Mouse (Mus musculus) forebrain, embryonic 10.5 days (tissue): Measurements from ENCODE around the gene Tmem115. TPM values are rescaled to one million over a fixed set of nuclear protein-coding genes. Genes with fewer than 3 reads are reported as not detected.

ENCODE experiments used
- DNase-seq: peaks from one replicate; pipeline ENCODE4 v3.0.0-alpha.2; 2017; ENCODE audit warnings: low spot score; ENCODE audit errors: extremely low spot score
- H3K27ac ChIP-seq: fragments of 300-500 bp; sonication (generic); 2 replicates; pipeline ENCODE4 v1.5.1; 2016; ENCODE audit warnings: mild to moderate bottlenecking
- H3K27me3 ChIP-seq: fragments of 300-500 bp; sonication (generic); 2 replicates; pipeline ENCODE4 v1.6.1; 2016; ENCODE audit warnings: mild to moderate bottlenecking; ENCODE audit not compliant: poor library complexity, severe bottlenecking
- H3K36me3 ChIP-seq: fragments of 300-500 bp; sonication (generic); replicated peaks from 2 replicates; pipeline ENCODE4 v1.6.1; 2016; ENCODE audit warnings: mild to moderate bottlenecking, moderate library complexity
- H3K4me1 ChIP-seq: fragments of 300-500 bp; sonication (generic); 2 replicates; pipeline ENCODE4 v1.6.1; 2016
- H3K4me3 ChIP-seq: fragments of 300-500 bp; sonication (generic); 2 replicates; pipeline ENCODE4 v1.5.1; 2016; ENCODE audit warnings: mild to moderate bottlenecking, moderate library complexity
- H3K9me3 ChIP-seq: fragments of 300-500 bp; sonication (generic); 2 replicates; pipeline ENCODE4 v1.6.1; 2016; ENCODE audit warnings: mild to moderate bottlenecking, moderate library complexity
- WGBS: fragments of 180-500 bp; shearing (Covaris S2); methylation state at CpG from one replicate; pipeline ENCODE4 v1.1.7; 2016; 5-methylcytosine and 5-hydroxymethylcytosine counted together
- polyA plus RNA-seq: library from polyadenylated mRNA; unstranded; fragments of >200 nt; fragmentation: Nextera tagmentation; extraction: Ambion mirVana; gene quantifications from 2 replicates; pipeline ENCODE4 v1.2.1, GENCODE M21; 2016

Tmem115 gene
- polyA plus RNA-seq, 1 experiment from 2014 or later: 33.0 TPM

DNA sequence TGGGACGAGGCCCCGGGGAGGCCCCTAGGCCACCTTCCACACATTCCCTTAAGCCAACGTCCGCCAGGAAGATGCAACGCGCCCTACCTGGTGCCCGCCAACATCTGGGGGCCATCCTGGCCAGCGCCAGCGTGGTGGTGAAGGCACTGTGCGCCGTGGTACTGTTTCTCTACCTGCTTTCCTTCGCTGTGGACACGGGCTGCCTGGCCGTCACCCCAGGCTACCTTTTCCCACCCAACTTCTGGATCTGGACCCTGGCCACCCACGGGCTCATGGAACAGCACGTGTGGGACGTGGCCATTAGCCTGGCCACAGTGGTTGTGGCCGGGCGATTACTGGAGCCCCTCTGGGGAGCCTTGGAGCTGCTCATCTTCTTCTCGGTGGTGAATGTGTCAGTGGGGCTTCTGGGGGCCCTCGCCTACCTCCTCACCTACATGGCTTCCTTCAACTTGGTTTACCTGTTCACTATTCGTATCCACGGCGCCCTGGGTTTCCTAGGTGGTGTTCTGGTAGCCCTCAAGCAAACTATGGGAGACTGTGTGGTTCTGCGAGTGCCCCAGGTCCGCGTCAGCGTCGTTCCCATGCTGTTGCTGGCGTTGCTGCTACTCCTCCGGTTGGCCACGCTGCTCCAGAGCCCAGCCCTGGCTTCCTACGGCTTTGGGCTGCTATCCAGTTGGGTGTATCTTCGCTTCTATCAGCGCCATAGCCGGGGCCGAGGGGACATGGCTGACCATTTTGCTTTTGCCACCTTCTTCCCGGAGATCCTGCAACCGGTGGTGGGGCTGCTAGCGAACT lies 860 bp downstream of the Tmem115 start:
- Histone ChIP-seq H3K4me3 (peak overlapping the region; percentile 72), H3K4me1 (peaks cover 43% of the 10 kb centered on the region), H3K36me3 (peaks cover 32% of the 10 kb centered on the region), H3K9me3 (no peaks in the 10 kb centered on the region), H3K27me3 (peaks cover 1% of the 10 kb centered on the region; the same call in 1 of the 2 replicates), H3K27ac (peak overlapping the region; percentile 88)
- no peak for DNase-seq
- WGBS: under 1% methylated on average over 40 of the region's 40 CpGs

DNA sequence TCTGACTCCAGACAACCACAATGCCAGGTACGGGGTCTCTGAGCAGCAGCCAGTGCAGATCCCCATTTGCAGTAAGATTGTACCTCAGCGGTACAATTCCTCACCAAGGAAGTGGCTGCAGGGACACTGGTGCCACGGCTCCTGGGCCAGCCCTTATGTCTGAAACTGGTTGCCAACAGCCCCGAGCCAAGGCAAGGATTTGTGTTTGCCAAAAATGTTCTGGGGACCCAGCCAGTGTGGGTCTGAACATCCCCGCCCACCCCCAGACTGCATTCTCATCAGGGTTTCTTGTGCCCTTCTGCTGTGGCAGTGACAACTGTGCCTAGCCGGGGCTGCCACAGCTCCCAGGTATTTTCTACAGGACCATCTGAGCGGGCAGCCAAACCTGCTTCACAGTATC lies 4.5 kb downstream of the Tmem115 start:
- no peaks in the 10 kb centered on the region for H3K27me3 ChIP-seq
- no peak overlapping the region for H3K27ac ChIP-seq
- peaks cover 41% of the 10 kb centered on the region for H3K36me3 ChIP-seq
- no peaks in the 10 kb centered on the region for H3K9me3 ChIP-seq
- 92% methylated on average over 7 of the region's 7 CpGs for WGBS
- no peak for DNase-seq
- H3K4me1 ChIP-seq: peaks cover 70% of the 10 kb centered on the region
- H3K4me3 ChIP-seq: 0 out of 2 replicates have a peak overlapping the region, but pooled peaks have one; percentile 72

DNA sequence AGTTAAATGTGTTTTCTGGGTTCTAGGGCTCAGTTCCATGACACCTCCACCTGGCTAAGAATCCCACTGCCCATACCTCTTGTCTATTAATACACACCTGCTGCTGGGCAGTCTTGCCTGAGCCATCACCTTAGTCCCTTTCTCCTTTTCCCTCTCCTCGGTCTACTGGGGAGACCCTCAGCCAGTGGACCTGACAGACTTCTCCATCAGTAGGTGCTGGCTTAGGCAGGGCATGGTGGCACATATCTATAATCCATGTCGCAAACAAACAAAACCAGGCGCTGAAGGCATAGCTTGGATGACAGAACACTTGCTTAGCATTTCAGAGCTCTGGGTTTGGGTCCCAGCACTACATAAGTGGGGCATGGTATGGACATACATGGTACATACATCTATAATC lies 5.0 kb downstream of the Tmem115 start:
- H3K4me1 ChIP-seq: peaks cover 68% of the 10 kb centered on the region
- 90% methylated on average over 3 of the region's 3 CpGs for WGBS
- no peak overlapping the region for H3K4me3 ChIP-seq
- no peaks in the 10 kb centered on the region for H3K9me3 ChIP-seq
- no peak overlapping the region for H3K27ac ChIP-seq
- H3K36me3 ChIP-seq: peaks cover 46% of the 10 kb centered on the region
- H3K27me3 ChIP-seq: no peaks in the 10 kb centered on the region
- no peak for DNase-seq

DNA sequence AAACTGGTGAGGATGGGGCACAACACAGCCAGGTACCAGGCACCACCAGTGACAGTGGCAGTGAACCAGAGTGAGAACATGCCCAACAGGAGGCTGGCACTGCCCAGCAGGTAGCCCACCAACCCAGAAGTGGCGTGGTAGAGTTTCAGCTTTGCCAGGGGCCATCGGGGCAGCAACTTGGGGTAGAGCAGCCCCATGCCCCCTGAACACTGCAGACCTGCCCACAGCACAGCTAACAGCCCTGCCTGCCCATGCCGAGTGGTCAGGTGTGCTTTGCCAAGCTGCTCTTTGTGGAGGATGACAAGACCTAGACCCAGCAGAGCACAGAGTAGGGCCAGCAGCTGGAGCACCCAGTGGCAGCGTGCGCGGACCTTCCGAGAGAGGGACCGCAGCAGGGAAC lies 6.2 kb downstream of the Tmem115 start:
- Histone ChIP-seq H3K4me3 (no peak overlapping the region; the same call in 1 of the 2 replicates), H3K36me3 (peaks cover 58% of the 10 kb centered on the region), H3K4me1 (peaks cover 60% of the 10 kb centered on the region)

DNA sequence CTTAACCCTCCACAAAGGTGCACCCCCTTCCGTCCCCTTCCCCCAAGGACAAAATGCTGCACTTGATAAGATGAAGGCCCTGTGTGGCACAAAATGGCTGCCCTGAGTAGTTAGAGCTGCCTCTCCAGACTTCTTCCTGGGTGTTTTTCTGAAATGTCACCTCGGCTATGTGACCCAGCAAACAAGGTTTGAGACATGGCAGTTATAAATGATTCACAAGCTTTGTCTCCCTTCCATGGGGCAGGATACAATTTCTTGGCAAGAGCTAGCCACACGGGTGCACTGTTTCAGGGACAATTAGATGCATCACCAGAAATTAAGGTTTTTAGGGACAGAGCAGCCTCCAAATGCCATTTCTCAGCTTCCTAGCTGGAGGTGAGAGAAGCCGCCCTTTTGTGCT lies 6.7 kb downstream of the Tmem115 start:
- H3K27me3 ChIP-seq: no peaks in the 10 kb centered on the region
- H3K4me3 ChIP-seq: peak overlapping the region; percentile 70; the same call in 1 of the 2 replicates
- DNase-seq: no peak
- H3K9me3 ChIP-seq: no peaks in the 10 kb centered on the region
- no peak overlapping the region for H3K27ac ChIP-seq
- peaks cover 55% of the 10 kb centered on the region for H3K4me1 ChIP-seq
- 81% methylated on average over 4 of the region's 4 CpGs for WGBS
- peaks cover 63% of the 10 kb centered on the region for H3K36me3 ChIP-seq

More for the DNA sequence above, 6.2 kb downstream of the Tmem115 start:
- H3K9me3 ChIP-seq: no peaks in the 10 kb centered on the region
- no peak for DNase-seq
- H3K27me3 ChIP-seq: no peaks in the 10 kb centered on the region
- 94% methylated on average over 8 of the region's 8 CpGs for WGBS
- no peak overlapping the region for H3K27ac ChIP-seq

DNA sequence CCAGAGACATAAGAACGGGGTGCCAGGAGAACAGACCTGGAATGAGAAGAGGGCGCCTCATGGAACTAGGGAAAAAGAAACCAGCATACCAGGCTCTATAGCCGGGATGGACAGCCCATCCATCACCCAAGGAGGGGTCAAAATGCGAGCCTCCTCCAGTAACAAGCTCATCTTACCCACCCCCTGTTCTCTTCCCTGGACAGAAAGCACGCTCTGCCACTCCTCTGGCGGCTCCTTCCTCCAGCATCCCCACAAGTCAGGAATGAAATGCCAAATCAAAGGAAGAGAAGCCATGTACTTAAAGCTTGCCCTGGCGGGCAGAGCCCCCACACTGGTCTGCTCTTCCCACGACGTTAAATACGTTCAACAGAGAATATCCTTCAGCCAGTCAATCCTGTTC lies 7.3 kb downstream of the Tmem115 start:
- 38% methylated on average over 10 of the region's 10 CpGs for WGBS
- H3K36me3 ChIP-seq: peaks cover 63% of the 10 kb centered on the region
- 0 out of 2 replicates have a peak overlapping the region, but pooled peaks have one; percentile 87 for H3K27ac ChIP-seq

DNA sequence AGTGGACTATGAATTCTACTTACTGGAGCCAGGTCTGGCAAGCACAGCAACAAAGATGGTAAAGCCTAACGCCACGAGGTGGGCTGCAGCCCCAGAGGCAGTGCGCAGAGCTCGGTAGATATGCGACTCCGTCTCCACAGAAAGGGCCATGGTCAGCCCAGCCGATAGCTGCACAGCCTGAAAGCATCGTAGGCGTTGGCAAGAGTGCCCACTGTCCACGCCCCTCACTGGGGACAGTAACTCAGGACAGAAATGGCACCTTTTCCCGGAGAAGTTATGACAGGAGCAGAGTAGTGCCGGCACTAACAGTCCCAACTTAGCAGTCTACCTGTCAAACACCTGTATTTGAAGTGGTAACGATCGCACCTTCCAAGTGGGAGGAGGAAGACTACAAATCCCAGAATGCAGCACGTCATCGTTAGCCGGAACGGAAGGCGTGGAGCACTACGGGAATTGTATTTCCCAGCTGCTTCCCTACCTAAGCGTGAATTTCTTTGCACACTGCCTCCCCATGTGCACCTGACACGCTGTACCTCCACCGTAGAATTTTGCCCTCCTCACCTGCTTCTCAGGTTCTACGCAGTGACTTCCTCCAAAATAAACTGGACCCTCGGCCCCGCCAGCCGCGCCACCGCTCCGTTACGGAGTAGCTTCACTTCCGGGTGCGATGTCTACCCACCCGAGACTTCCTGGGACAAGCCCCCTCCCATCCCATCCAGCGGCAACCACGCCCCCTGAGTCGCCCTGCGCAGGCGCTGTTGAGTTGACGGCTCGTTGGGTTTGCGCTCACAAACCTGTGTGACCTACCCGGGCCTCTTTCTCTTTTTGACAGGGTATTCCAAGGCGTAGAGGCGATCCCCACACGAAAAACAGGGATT lies 8.0 kb downstream of the Tmem115 start, which contains the start of the genes Cyb561d2 and Nprl2:
Cyb561d2 (minus strand) TSS at position 720 of the 878 bp plus-strand sequence.
Nprl2 (plus strand) TSS at position 753 of the 878 bp plus-strand sequence.
- peak within 1 kb of the TSS; percentile 87 for H3K27ac ChIP-seq
- peaks cover 60% of the 10 kb centered on the region for H3K36me3 ChIP-seq
- H3K4me3 ChIP-seq: peak within 1 kb of the TSS; percentile 70
- H3K9me3 ChIP-seq: no peaks in the 10 kb centered on the region
- peaks cover 53% of the 10 kb centered on the region for H3K4me1 ChIP-seq
- no peaks in the 10 kb centered on the region for H3K27me3 ChIP-seq
- under 1% methylated on average over 46 of the region's 46 CpGs for WGBS
- DNase-seq: peak; percentile 96

More for the DNA sequence above, 7.3 kb downstream of the Tmem115 start:
- Histone ChIP-seq H3K4me1 (peaks cover 53% of the 10 kb centered on the region), H3K9me3 (no peaks in the 10 kb centered on the region), H3K4me3 (peak overlapping the region; percentile 70), H3K27me3 (no peaks in the 10 kb centered on the region)
- no peak for DNase-seq

DNA sequence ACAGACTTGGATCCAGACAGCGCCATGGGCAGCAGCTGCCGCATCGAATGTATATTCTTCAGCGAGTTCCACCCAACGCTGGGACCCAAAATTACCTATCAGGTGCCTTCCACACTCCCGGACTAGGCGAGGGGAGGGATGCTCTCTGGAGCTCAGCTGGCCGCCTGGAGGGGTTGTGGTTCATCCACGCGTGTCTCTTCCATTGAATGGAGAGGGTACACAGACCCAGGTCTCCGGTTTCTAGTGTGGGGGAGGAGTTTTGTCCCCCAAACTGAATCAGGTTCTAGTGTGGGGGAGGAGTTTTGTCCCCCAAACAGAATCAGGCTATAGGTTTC lies 8.6 kb downstream of the Tmem115 start:
- H3K4me3 ChIP-seq: peak overlapping the region; percentile 70
- H3K9me3 ChIP-seq: no peaks in the 10 kb centered on the region
- under 1% methylated on average over 11 of the region's 11 CpGs for WGBS
- no peak for DNase-seq
- peaks cover 1% of the 10 kb centered on the region; the same call in 1 of the 2 replicates for H3K27me3 ChIP-seq
- peaks cover 54% of the 10 kb centered on the region for H3K36me3 ChIP-seq
- H3K4me1 ChIP-seq: peaks cover 53% of the 10 kb centered on the region
- peak overlapping the region; percentile 87 for H3K27ac ChIP-seq

DNA sequence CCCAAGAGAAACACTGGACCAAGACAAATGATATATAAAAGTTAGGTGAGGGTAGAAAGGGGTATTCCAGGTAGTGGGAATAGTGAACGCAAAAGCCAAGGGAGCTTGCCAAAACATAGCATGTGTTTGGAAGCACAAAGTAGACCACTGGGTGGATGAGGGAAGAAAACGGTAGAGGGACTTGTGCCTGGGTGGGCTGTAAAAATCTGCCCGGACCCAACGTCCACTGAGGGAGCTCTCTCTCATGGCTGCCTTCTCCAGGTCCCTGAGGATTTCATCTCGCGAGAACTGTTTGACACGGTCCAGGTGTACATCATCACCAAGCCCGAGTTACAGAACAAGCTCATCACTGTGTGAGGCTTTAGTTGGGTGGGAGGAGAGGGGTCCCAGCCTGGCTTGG lies 9.0 kb downstream of the Tmem115 start:
- WGBS: 52% methylated on average over 8 of the region's 8 CpGs
- no peak for DNase-seq
- H3K27ac ChIP-seq: peak overlapping the region; percentile 87; the same call in 1 of the 2 replicates
- H3K4me1 ChIP-seq: peaks cover 53% of the 10 kb centered on the region
- H3K9me3 ChIP-seq: no peaks in the 10 kb centered on the region
- H3K4me3 ChIP-seq: peak overlapping the region; percentile 70
- H3K27me3 ChIP-seq: peaks cover 5% of the 10 kb centered on the region
- H3K36me3 ChIP-seq: peaks cover 50% of the 10 kb centered on the region

DNA sequence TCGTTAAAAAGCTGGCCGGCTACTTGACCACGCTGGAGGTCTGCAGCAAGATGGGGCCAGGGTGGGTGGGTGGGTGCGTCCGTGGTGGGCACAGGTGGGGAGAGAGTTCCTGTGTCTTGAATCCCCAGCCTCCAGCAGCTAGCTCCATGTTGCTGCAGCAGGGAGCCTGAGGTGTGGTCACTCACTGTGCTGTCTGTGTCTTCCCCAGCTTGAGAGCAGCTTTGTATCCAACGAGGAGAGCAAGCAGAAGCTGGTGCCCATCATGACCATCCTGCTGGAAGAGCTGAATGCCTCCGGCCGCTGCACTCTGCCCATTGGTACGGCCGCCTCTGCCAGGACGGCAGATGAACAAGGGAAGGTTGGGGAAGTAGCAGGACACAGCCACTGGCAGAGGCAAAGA lies 9.6 kb downstream of the Tmem115 start:
- no peak overlapping the region for H3K27ac ChIP-seq
- H3K4me1 ChIP-seq: peaks cover 59% of the 10 kb centered on the region
- peaks cover 11% of the 10 kb centered on the region for H3K27me3 ChIP-seq
- peaks cover 44% of the 10 kb centered on the region for H3K36me3 ChIP-seq
- WGBS: 87% methylated on average over 11 of the region's 11 CpGs
- H3K4me3 ChIP-seq: peak overlapping the region; percentile 70; the same call in 1 of the 2 replicates
- H3K9me3 ChIP-seq: no peaks in the 10 kb centered on the region
- DNase-seq: no peak

DNA sequence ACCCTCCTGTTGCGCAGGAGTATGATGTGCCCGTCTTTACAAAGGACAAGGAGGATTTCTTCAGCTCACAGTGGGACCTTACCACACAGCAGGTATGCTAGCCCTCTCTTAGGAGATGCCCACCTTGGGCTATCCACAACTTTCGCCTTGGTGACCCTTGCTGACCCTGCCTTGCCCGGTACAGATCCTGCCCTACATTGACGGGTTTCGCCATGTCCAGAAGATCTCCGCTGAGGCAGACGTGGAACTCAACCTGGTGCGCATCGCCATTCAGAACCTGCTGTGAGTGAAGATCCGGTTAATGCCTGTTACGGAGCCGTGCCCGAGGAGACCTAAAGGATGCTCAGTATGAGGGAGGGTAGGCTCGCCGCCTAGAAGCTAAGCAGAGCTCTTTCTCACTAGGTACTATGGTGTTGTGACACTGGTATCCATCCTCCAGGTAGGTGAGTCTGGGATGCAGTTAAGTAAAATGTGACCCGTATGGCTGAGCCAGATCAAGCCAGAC lies 10.5 kb downstream of the Tmem115 start:
- no peaks in the 10 kb centered on the region for H3K9me3 ChIP-seq
- H3K4me3 ChIP-seq: no peak overlapping the region; the same call in 1 of the 2 replicates
- H3K27ac ChIP-seq: no peak overlapping the region
- H3K27me3 ChIP-seq: peaks cover 20% of the 10 kb centered on the region
- WGBS: 94% methylated on average over 17 of the region's 17 CpGs
- peaks cover 35% of the 10 kb centered on the region for H3K36me3 ChIP-seq
- peaks cover 59% of the 10 kb centered on the region for H3K4me1 ChIP-seq
- no peak for DNase-seq

DNA sequence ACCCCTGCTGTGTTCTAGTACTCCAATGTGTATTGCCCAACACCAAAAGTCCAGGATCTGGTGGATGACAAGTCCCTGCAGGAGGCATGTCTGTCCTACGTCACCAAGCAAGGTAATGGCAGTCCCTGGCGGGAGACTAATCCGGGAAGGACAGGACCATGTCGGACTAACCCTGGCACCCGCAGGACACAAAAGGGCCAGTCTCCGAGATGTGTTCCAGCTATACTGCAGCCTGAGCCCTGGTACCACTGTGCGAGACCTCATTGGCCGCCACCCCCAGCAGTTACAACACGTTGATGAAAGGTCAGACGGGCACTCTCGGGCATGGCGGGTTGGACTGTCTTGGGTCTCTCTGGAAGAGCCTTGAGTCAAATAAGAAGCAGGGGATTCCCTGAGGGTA lies 11.0 kb downstream of the Tmem115 start:
- DNase-seq: no peak
- Histone ChIP-seq H3K4me1 (peaks cover 61% of the 10 kb centered on the region), H3K27me3 (peaks cover 25% of the 10 kb centered on the region), H3K4me3 (no peak overlapping the region), H3K27ac (no peak overlapping the region), H3K9me3 (no peaks in the 10 kb centered on the region), H3K36me3 (peaks cover 30% of the 10 kb centered on the region)
- 96% methylated on average over 12 of the region's 12 CpGs for WGBS
